Mouse (Mus musculus): ENCODE measurements around the gene Celsr1. TPM values are rescaled to one million over a fixed set of nuclear protein-coding genes. Genes with fewer than 3 reads are reported as not detected.

Gene Celsr1
- total and polyA plus RNA-seq, 3 experiments = not detected

DNA sequence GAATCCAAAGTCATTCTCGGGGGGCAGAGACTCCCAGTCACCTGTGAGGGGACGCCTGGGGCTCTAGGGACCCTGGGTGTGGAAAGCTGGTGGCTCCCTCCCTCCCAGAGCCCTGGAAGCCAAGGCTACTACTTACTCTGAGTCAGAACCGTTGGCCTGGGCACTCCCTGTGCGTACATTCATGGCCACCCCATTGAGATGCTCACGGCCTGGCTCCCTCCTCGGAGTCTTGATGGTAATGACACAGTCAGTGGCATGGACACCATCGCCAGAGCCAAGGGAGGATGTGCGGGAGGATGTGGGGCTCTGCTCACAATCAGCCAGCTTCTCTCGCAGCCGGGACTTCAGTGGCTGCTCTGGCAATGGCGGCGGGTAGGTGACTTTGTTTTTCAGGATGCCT, 132.8 kb downstream of the Celsr1 start:
- Histone ChIP-seq H3K9me3 (replicated peaks; ENCODE audit: low read length) (no peaks in the 10 kb centered on the region), H3K4me2 (ENCODE audit: insufficient read depth, low read depth, poor library complexity, severe bottlenecking) (no peak overlapping the region), H3K27ac (ENCODE audit: insufficient read depth, low read depth) (no peak overlapping the region), H3K36me3 (replicated peaks in 1 of 2; ENCODE audit: control insufficient read depth in 1 of 2, insufficient read depth in 1 of 2, low read length in 1 of 2) (peaks cover 18 to 50% of the 10 kb centered on the region in 2 experiments), H3K4me3 (replicated peaks in 1 of 3; ENCODE audit: low read depth in 2 of 3, low read length in 2 of 3, poor library complexity in 1 of 3) (no peak overlapping the region), H3K79me2 (replicated peaks; ENCODE audit: control insufficient read depth, extremely low read depth, insufficient read depth, poor library complexity, severe bottlenecking) (no peaks in the 10 kb centered on the region), H3K4me1 (ENCODE audit: control insufficient read depth in 1 of 2, insufficient read depth in 2 of 2) (peaks cover 0 to 24% of the 10 kb centered on the region in 2 experiments; a peak in 2 of 4 replicates), H3K9ac (ENCODE audit: insufficient read depth, low read depth) (no peak overlapping the region), H3K27me3 (replicated peaks) (no peaks in the 10 kb centered on the region)
- in situ Hi-C loops (cut with MboI; ENCODE audit: low pct_ligation_motif_present, low pct_unique_long_range_greater_than_20kb, low sequenced_read_pairs) (no loop called here), dilution Hi-C loops (cut with MboI; ENCODE audit: extremely low pct_ligation_motif_present, extremely low pct_unique_long_range_greater_than_20kb, low sequenced_read_pairs) (no loop called here)
- TF ChIP-seq EP300 (IDR thresholded peaks at IDR 0.05; ENCODE audit: low read length) = no peak
- TF ChIP-seq SMC3 (IDR thresholded peaks at IDR 0.05; ENCODE audit: low read depth, low read length) = no peak
- no peak for TF ChIP-seq POLR2AphosphoS2 (IDR thresholded peaks at IDR 0.05; ENCODE audit: low read depth, low read length)
- no peak for TF ChIP-seq MYC (IDR thresholded peaks at IDR 0.05; ENCODE audit: low read depth, low read length)
- TF ChIP-seq JUND (conservative IDR thresholded peaks at IDR 0.05; ENCODE audit: low read depth, low read length) = no peak
- no peak for TF ChIP-seq NRF1 (IDR thresholded peaks at IDR 0.05; ENCODE audit: low read depth, low read length)
- TF ChIP-seq ETS1 (conservative IDR thresholded peaks at IDR 0.05; ENCODE audit: low read depth, low read length) = no peak
- no peak for TF ChIP-seq ZMIZ1 (IDR thresholded peaks at IDR 0.05; ENCODE audit: low read depth, low read length)
- TF ChIP-seq ELF1 (IDR thresholded peaks at IDR 0.05; ENCODE audit: low read depth, low read length) = no peak
- no peak for TF ChIP-seq ZKSCAN1 (IDR thresholded peaks at IDR 0.05; ENCODE audit: borderline replicate concordance, low read depth, low read length)
- TF ChIP-seq CHD2 (IDR thresholded peaks at IDR 0.05; ENCODE audit: low read length) = no peak
- TF ChIP-seq UBTF (IDR thresholded peaks at IDR 0.05; ENCODE audit: low read depth, low read length) = no peak
- TF ChIP-seq IRF4 (IDR thresholded peaks at IDR 0.05; ENCODE audit: low read depth, low read length) = no peak
- TF ChIP-seq BHLHE40 (IDR thresholded peaks at IDR 0.05; ENCODE audit: low read depth, low read length) = no peak
- no peak for TF ChIP-seq USF1 (IDR thresholded peaks at IDR 0.05; ENCODE audit: low read depth, low read length)
- no peak for DNase-seq (ENCODE audit: extremely low read depth)

DNA sequence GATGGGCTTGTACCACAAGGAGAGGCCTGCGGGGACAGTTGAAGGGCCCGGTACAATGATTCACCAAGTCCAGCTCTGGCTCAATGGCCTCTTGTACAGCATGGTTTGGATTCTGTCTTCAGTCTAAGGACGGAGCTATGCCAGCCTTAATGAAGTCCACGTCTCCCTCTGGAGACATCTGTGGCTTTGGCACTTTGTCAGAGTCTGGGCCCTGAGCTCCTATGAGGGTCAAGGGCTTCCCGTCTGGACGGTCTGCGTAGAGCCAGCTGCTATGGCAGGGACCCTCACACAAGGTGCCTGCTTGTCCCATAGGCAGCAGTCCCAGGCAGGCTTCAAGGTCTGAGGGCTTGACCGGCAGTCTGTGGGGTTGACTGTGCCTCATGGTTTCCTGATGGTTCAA, 133.3 kb downstream of the Celsr1 start:
- Histone ChIP-seq H3K9ac (ENCODE audit: insufficient read depth, low read depth) (no peak overlapping the region), H3K36me3 (replicated peaks in 1 of 2; ENCODE audit: control insufficient read depth in 1 of 2, insufficient read depth in 1 of 2, low read length in 1 of 2) (peaks cover 23 to 55% of the 10 kb centered on the region in 2 experiments), H3K27me3 (replicated peaks) (no peaks in the 10 kb centered on the region), H3K4me1 (ENCODE audit: control insufficient read depth in 1 of 2, insufficient read depth in 2 of 2) (peaks cover 0 to 24% of the 10 kb centered on the region in 2 experiments; a peak in 2 of 4 replicates), H3K4me3 (replicated peaks in 1 of 3; ENCODE audit: low read depth in 2 of 3, low read length in 2 of 3, poor library complexity in 1 of 3) (no peak overlapping the region), H3K79me2 (replicated peaks; ENCODE audit: control insufficient read depth, extremely low read depth, insufficient read depth, poor library complexity, severe bottlenecking) (no peaks in the 10 kb centered on the region), H3K27ac (ENCODE audit: insufficient read depth, low read depth) (no peak overlapping the region), H3K9me3 (replicated peaks; ENCODE audit: low read length) (no peaks in the 10 kb centered on the region), H3K4me2 (ENCODE audit: insufficient read depth, low read depth, poor library complexity, severe bottlenecking) (no peak overlapping the region)
- dilution Hi-C loops (cut with MboI; ENCODE audit: extremely low pct_ligation_motif_present, extremely low pct_unique_long_range_greater_than_20kb, low sequenced_read_pairs) = no loop called here
- TF ChIP-seq MEF2A (IDR thresholded peaks at IDR 0.05; ENCODE audit: borderline replicate concordance, low read depth, low read length) (no peak), POLR2A (IDR thresholded peaks at IDR 0.05; ENCODE audit: low read depth, low read length) (no peak), ZKSCAN1 (IDR thresholded peaks at IDR 0.05; ENCODE audit: borderline replicate concordance, low read depth, low read length) (no peak), GABPA (IDR thresholded peaks at IDR 0.05; ENCODE audit: insufficient replicate concordance, low read depth, low read length) (no peak), NRF1 (IDR thresholded peaks at IDR 0.05; ENCODE audit: low read depth, low read length) (no peak), CHD1 (IDR thresholded peaks at IDR 0.05; ENCODE audit: low read depth, low read length) (no peak)
- no peak for DNase-seq (ENCODE audit: extremely low read depth)
- in situ Hi-C loops (cut with MboI; ENCODE audit: low pct_ligation_motif_present, low pct_unique_long_range_greater_than_20kb, low sequenced_read_pairs) = no loop called here
